Mouse (Mus musculus) layer of hippocampus, adult 11-12 months (tissue): ENCODE results near the gene Gltp.
A peak's percentile ranks its signal among the peaks of the same experiment; 100 is the strongest.

ENCODE experiments used
- DNase-seq: peaks from one replicate; pipeline ENCODE4 v3.0.0; 2022; ENCODE audit warnings: low spot score

Gene Gltp

DNA sequence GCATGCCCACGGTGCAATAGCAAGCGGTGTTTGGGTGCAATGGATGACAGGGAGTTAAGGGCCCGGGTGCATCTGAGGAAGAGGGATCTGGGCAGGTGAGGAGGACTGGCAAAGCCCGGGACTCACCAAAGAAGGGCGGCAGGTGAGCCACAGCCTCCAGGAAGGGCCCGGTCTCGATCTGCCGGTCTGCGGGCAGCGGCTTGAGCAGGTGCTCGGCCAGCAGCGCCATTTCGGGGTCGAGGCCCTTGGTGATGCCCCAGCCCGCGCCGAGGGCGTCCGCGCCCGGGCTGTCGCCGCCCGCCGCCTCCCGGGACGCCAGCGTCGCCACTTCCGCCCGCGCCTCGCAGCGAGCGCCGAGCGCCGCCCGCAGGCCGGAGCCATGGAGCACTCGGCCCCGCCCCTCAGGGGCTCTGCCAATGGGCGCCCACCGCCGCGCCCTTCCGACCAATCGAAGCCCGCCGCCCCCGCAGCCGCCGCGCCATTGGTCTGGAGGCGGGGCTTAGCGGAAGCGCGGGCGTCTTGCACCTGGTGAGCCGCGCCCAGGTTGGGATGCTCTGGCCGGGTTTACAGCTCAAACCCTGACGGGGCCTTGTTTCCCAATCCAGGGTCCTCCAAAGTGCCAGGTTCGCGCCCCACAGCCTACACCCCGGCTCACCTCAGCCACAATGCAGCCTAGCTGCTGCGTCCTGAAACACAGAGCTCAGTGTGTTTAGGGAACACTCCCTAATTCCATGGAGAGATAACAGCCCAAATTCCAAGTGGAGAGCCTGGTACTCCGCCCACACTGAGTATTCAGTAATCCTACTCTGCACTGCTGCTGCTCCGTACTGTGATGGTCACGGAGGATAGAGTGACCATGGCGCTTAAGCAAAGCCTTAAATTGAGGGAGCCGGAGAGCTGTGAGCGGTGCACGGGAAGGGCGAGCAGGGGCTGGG lies at the start of gene Gltp:
Gltp (minus strand) TSS at position 352 of the 935 bp plus-strand sequence.
- peak; percentile 95 for DNase-seq

DNA sequence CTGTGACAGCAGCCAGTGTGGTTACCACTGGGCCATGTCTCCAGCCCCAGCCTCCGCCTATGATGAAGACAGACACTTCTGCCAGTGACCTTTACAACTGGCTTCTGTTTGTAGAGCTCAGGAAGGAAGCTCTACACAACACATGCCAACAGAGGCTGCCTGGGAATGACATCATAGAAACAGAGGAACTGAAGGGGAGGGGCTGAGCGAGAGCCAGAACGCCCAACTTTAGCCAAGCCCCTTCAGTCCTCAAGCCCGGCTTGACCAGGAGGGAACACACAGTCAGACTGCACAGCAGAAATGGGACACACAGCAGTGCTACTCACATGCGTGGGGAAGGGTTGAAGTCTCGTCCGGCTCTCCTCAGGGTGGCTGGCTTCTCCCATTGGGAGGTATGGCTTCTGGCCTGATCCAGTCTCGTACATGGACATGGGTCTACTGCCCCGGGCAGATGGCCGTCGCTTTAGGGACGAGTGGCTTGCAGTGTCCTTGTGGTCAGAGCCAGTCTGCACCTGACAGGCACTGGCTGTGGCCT lies 48.0 kb upstream of the Gltp start:
- DNase-seq = no peak

DNA sequence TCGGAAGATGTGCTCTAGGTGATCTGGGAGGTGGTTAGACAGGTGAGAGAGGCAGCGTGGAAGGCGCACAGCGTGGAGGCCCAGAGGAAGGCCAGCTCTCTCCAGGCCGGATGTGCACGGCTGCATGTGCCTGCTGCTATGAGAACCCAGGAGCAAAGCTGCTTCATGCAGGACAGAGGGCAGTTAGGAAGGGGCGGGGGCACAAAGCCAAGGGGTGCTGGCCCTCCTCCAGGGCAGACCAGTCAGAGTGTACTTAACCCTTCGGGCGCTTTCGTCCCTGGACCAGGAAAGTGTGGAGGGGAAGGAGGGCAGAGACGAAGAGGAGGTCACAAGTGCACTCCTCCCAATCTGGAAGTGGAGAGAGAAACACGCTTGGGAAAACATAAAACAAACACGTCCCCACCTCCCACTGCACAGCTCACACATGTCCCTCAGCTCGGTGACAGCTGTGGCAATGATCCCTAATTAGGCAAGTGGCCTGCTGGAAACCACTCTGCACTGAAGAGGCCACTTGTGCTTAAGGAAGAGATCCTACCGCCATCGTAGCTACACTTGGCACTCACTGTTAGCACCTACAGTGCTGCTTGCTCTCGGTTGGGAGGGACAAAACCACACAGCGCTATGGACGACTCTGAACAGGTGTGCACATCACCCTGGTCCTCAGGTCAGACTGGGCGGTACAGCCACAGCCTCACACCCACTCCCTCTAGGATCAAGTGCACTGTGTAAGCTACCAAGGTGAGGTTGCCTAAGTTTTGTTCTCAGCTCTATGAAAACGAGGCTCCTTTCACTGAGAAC lies 46.5 kb upstream of the Gltp start:
- no peak for DNase-seq

DNA sequence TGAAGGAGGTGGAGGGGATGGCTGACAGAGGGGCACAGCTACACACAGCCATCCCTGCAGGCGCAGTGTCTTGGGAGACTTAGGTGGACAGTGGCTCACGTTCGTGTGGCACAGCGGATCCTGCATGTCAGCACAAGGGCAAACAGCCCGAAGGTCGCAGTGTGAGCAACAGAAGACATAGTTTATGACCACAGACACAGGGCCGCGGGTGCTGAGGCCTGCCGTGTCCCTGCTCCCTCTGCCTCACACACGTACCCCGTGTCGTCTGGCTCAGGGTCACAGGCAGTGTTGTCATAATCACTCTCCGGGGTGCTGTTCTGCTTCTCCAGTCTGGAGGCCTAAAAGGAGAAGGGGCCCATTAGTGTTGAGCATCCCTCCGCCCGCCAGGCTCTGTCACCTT lies 42.8 kb upstream of the Gltp start:
- DNase-seq = no peak

DNA sequence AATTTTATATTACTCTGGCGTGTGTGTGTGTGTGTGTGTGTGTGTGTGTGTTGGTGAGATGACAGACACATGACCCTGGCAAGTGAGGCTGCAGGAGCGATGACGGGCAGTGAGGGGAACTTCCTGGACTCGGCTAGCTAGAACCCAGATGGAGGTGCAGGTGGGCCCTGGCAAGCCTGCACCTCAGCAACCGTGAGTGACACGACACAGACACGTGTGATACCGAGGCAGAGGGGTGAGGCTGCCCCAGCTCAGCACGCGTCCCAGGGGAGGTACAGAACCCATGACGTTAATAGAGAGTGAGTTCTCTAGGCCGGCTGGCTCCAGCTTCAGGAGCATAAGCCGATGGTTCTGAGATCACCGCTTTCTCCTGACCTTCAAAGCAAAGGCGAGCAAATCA lies 41.2 kb upstream of the Gltp start:
- no peak for DNase-seq

DNA sequence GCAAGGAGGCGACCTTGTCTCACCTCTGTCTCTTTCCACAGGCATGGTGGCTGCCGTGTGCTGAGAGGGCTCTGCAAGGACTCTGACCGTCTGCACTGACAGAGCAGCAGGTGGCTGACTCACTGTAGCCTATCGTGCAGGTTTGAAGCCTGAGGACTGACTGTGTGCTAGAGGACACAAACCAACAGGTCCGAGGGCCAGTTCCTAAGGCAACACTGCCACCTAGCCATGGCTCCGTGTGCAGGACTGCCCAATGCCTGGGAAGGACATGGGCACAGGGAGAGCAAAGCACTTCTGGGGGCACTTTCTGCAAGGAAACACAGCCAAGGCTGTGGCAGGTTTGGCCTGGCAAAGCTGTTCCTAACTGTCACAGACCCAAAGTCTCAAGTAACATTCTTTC lies 40.7 kb upstream of the Gltp start:
- DNase-seq = no peak

DNA sequence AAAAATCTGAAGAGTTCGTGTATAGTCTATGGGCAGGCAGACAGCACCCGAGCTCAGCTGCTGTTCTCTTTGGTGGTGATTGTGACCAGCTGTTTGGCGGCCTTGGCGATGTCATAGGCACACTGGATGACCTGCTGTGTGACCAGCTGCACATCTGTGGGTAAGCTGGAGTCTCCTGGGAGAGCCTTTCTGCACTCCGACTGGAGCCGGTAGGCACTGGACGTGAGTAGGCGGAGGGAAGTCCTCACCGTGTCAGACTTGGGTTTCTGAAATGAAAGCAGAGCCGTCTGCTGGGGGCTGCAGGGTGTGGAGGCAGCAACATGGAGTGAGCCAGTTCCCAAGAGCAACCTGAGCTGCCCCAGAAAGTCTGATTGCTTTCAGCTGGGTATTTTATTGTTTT lies 39.3 kb upstream of the Gltp start:
- no peak for DNase-seq

DNA sequence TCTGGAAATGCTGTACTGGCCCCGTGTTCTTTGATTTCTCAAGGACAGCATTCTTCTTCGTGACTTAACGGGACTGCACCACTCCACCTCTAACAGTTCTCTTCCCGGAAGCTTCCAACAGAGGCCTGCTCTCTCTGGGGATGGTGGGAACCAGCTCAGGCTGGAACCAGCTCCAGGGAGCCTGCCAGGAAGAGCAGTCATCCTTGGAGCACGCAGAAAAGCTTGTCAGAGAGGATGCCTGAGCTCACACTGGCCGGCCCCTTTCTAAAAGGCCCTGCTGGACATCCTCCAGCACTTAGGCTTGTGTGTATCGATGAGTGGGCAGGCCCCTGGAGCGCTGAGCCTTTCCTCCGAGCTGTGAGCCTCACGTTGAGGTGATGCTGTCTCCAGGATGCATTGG lies 37.4 kb upstream of the Gltp start:
- DNase-seq = no peak

DNA sequence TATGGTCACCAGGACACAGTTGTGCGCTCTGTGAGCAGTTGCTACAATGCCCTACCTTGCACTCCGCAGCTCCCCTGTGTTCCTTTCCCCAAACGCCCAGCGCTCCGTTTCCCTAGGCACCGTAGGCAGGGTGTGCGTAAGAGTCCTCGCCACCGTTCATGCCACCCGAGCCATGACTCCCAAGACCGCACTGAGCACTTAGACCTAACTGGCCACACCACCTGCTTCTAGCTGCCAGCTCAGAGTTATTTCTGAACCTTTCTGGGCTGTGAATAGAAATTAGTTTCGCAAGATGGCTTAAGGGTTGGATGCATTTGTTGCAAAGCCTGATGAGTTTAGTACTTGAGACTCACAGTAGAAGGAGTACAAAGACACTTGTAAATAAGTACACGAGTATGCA lies 32.1 kb upstream of the Gltp start:
- no peak for DNase-seq

DNA sequence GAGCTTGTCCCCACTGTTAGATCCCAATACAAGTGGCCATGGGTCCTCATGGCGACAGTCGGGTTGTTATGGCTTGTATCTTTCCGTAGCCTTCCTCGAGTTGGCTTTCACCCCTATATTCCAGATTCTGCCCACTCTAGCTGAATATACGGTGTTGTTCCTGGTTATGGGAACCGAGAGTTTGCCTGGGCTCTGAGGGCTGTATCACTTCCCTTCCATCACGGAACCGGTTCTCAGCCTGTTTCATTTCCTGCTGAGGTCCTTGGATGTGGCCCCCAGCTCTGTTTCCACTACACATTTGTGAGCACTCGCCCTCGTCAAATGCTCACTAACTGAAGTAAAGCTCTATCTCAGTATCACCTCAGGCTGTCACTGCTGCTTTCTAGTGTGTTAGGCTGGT lies 31.2 kb upstream of the Gltp start:
- no peak for DNase-seq

DNA sequence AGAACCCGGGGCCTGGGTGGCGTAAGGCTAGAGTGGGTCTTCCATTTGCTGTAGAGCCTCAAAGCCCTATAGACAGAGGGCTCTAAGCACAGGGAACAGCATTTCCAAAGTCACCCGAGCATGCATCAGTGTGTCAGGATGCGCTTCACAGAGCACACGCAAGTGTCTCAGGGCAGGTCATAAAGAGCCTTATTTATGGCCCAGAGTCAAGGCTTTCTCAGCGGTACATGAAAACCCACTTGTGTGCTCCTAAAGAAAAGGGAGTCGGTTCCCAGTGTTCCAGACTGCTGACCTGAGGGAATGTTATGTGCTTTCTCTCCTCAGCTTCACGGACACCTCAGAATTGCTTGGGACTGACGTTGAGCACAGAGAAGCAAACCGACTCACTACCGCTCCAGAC lies 30.0 kb upstream of the Gltp start:
- DNase-seq = no peak

DNA sequence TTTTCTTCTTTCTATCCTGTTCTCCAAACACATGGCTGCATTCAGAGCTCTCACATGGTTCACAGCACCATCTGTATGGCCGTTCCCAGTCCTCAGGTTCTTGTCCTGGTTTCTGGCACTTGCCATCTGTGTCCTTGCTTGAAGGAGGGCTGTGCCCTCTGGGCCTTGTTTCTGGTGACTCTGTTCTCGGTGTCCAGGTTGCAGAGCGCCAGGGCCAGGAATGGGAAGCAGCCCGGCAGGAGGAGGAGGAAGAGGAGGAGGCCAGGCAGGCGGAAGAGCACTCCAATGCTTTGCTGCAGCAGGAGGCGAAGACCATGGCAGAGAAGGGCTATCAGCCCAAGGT lies 29.1 kb upstream of the Gltp start:
- DNase-seq = no peak

DNA sequence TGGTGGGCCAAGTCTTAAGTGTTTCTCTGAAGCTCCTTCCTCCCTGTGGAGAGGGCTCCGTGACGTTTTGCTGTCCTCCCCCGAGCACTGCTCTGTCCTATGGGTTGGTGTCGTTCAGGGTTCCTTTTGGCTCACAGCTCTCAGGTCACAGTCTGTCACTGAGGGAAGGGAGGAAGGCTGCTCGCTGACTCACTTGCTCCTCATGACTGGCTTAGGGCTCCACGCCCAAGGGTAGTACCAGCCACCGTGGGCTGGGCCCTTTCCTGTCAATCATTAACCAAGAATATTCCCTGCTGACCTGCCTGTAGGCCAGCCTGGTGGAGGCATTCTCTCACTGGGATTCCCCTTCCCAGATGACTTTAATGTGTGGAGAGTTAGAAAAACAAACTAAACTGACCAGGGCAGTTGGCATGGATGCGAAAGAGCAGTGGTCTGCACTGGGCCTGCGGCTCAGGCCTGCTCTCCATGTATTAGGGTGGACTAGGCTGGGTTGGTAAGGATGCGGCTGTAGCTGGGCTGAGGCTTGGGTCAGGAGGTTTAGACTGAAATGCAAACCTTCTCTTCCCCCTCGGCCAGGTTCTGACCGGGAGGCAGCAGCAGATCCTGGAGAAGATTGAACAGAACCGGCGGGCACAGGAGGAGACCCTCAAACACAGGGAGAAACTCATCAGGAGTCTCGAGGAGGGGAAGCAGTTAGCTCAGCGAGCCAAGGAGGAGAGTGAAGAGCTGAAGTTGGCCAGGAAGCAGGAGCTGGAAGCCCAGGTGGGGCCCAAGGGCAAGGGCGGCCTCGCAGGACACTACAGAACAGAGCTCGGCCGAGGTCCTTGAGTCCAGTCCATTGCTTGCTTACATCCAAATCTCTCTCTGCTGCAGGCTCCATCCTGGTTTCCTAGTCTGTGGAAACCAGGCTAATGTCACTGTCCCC lies 28.5 kb upstream of the Gltp start:
- DNase-seq = no peak

DNA sequence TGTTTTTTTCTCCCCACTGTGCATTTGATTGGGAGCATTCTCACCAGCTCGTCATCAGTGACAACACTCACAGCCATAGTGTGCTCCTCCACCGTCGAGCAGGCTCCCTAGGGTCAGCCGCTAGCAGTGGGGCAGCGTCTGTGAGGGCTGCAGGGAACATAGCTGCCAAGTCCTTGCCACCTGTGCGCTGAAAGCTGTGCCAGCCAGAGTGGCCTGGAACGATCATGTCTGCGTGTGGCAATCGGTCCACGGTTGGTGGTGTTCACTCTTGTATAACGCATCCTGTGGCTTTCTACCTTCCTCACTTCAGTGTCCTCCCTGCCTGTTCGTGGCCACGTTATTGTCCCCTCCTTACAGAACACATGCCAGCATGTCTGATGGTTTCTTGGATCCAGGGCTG lies 27.7 kb upstream of the Gltp start:
- DNase-seq = no peak

DNA sequence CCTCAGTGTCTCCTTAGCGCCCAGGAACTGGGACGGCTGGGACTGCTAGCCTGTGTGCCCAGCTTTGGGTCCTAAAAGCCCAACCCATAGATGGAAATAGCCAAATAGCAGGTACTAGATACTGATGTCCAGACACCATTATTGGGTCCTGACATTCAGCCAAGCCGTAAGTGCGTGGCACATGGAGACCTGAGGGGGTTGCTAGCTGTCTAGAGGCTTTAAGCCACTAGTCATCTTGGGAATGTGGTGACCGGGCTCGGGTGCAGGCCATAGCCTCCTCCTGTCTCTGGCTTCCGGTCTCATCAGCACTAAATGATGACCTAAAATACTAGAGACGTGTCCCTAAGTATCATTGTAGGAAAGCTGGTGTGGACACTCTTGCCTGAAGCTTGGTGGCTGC lies 27.2 kb upstream of the Gltp start:
- DNase-seq = no peak

DNA sequence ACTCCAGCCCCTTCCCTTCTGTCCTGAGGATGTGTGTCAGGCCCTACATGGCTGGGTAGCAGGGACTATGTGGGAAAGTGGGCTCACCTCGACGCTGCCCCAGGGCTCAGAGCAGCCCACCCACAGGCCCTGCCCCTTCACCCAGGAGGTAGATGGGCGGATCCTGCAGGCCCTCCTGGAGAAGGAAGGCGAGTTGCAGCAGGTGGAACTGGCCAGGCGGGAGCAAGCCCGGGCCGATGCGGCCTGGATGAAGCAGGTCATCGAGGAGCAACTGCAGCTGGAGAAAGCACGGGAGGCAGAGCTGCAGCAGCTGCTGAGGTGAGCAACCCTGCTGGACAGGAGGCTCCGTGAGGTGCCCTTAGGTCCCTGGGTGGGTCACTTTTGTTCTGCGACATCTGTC lies 26.5 kb upstream of the Gltp start:
- DNase-seq = no peak

DNA sequence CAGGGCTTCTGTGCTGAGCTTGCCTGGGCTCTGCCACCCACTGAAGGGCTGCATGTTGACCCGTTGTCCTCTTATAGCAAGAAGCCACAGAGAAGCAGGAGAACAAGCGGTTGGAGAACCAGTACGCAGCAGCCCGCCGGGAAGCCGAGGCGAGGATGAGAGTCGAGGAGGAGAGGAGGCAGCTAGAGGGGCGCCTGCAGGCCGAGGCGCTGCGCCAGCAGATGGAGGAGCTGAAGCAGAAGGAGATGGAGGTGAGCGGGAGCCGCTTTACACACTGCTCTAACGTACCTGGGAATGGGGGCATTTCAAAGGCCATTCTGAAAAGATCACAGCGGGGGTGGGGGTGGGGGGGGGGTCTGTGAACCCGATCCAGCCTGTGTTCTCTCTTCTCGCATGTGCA lies 23.8 kb upstream of the Gltp start:
- no peak for DNase-seq

DNA sequence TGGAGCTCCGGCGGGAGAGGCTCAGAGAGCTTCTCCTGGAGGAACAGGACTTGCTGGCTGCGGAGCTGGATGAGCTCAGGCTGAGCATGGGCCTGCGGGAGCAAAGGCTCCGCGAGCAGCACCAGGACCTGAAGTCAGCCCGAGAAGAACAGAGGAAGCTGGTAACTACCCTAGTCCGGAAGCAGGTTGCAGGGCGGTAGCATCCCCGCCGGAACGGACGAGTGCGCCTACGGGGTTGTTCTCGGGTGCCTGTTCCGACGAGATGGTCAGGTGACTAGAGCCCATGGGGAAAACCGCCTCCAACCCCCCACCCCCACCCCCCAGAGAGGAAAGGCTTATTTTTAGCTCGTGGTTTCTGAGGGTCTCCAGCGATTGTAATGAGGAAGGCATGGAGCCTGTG lies 18.6 kb upstream of the Gltp start:
- no peak for DNase-seq

DNA sequence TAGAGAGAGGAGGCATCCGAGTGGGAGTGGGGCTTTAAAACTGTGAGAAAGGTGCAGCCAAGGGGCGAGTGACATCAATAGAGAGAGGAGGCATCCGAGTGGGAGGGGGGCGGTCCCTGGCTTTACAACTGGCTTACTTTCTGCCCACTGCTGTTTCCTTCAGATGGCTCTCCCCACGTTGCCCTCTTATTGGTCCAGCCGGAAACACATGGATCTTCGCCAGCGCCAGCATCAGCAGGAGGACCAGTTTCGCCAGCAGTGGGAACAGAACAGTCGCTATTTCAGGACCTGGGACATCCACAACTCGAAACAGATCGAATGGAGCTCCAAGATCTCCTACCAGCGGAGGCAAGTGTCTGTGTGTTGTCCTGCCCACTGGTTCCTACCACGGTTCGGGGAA lies 17.7 kb upstream of the Gltp start:
- no peak for DNase-seq

DNA sequence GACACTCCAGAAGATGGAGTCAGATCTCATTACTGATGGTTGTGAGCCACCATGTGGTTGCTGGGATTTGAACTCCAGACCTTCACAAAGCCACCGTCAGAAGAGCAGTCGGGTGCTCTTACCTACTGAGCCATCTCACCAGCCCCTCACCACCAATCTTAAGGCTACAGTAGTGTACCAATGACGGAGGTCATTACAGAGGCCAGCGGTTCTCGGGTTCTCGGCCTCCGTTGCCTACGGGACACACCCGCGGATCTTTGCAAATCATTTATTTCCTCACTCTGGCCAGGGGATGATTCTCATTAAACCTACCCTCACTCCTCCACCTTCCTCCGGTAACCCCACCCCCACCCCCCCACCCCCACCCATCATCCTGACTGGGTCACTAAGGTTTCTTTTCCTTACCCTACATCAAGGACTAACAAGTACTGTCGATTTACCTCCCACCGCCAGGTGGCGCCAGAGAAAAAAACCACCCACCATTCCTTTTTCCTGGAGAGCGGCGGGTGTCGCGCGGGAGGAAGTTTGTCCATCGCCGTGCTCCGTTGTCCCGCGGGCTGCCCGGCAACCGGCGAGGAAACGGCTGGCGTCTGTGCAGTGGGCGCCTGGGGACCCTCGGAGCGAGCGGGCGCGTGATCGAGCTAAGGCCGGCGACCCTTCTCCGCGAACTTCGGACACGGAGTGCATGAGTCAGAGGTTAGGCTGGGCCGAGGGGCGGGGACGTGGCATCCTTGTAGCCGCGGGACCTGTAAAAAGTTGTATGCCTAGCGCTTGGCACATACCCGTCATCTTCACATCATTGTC lies 16.7 kb upstream of the Gltp start, which contains the start of gene Tchp:
Tchp (plus strand) TSS at position 496 of the 804 bp plus-strand sequence.
- DNase-seq = peak; percentile 92
